Mouse (Mus musculus): ENCODE measurements around the gene Ptar1.
"Not testable (repeated sequence)": the region's sequence is repeated elsewhere in the genome, so short reads cannot be mapped to it uniquely, and the experiment has no call there.

Gene Ptar1

GRCm38 (mm10) chr19:23687296-23688021 is at the start of gene Ptar1:
Gene Ptar1 (plus strand): TSS chr19:23687429.
- DNase-seq (ENCODE audit: inconsistent ontology term): peak; percentile 92

- no peak for DNase-seq (ENCODE audit: inconsistent ontology term)
Measured at GRCm38 (mm10) chr19:23643819-23644218, 43.4 kb upstream of the Ptar1 start.

GRCm38 (mm10) chr19:23645347-23645746 is 41.9 kb upstream of the Ptar1 start:
- no peak for DNase-seq (ENCODE audit: inconsistent ontology term)

- DNase-seq (ENCODE audit: inconsistent ontology term): no peak
Measured at GRCm38 (mm10) chr19:23647308-23647707, 39.9 kb upstream of the Ptar1 start.

GRCm38 (mm10) chr19:23652644-23653043 is 34.6 kb upstream of the Ptar1 start, which contains the start of gene 1700028P14Rik:
Gene 1700028P14Rik (minus strand): TSS chr19:23652812.
- DNase-seq (ENCODE audit: inconsistent ontology term): peak; percentile 82

- DNase-seq (ENCODE audit: inconsistent ontology term): no peak
Measured at GRCm38 (mm10) chr19:23653154-23653553, 34.1 kb upstream of the Ptar1 start.

- DNase-seq (ENCODE audit: inconsistent ontology term): no peak
Measured at GRCm38 (mm10) chr19:23657261-23657932, 29.8 kb upstream of the Ptar1 start.

- no peak for DNase-seq (ENCODE audit: inconsistent ontology term)
Measured at GRCm38 (mm10) chr19:23658350-23658749, 28.9 kb upstream of the Ptar1 start.

GRCm38 (mm10) chr19:23664083-23664482 is 23.1 kb upstream of the Ptar1 start:
- no peak for DNase-seq (ENCODE audit: inconsistent ontology term)

GRCm38 (mm10) chr19:23668142-23668655 is 19.0 kb upstream of the Ptar1 start:
- no peak for DNase-seq (ENCODE audit: inconsistent ontology term)

GRCm38 (mm10) chr19:23673021-23673420 is 14.2 kb upstream of the Ptar1 start:
- DNase-seq (ENCODE audit: inconsistent ontology term): peak; percentile 4

- not testable (repeated sequence) for DNase-seq (ENCODE audit: inconsistent ontology term)
Measured at GRCm38 (mm10) chr19:23675656-23676055, 11.6 kb upstream of the Ptar1 start.

GRCm38 (mm10) chr19:23686962-23687295 is 300 bp upstream of the Ptar1 start:
- DNase-seq (ENCODE audit: inconsistent ontology term): no peak

GRCm38 (mm10) chr19:23688421-23688946 is 1.3 kb downstream of the Ptar1 start:
- DNase-seq (ENCODE audit: inconsistent ontology term): peak; percentile 71

- peak; percentile 84 for DNase-seq (ENCODE audit: inconsistent ontology term)
Measured at GRCm38 (mm10) chr19:23694344-23694743, 7.1 kb downstream of the Ptar1 start.

- DNase-seq (ENCODE audit: inconsistent ontology term): peak; percentile 47
Measured at GRCm38 (mm10) chr19:23697861-23698260, 10.6 kb downstream of the Ptar1 start.

- DNase-seq (ENCODE audit: inconsistent ontology term): peak; percentile 20
Measured at GRCm38 (mm10) chr19:23698366-23698765, 11.1 kb downstream of the Ptar1 start.

GRCm38 (mm10) chr19:23699131-23699530 is 11.9 kb downstream of the Ptar1 start:
- no peak for DNase-seq (ENCODE audit: inconsistent ontology term)

GRCm38 (mm10) chr19:23702896-23703295 is 15.7 kb downstream of the Ptar1 start:
- DNase-seq (ENCODE audit: inconsistent ontology term): no peak

- DNase-seq (ENCODE audit: inconsistent ontology term): no peak
Measured at GRCm38 (mm10) chr19:23705383-23705782, 18.2 kb downstream of the Ptar1 start.

- DNase-seq (ENCODE audit: inconsistent ontology term): no peak
Measured at GRCm38 (mm10) chr19:23746506-23746905, 59.3 kb downstream of the Ptar1 start.

- peak; percentile 3 for DNase-seq (ENCODE audit: inconsistent ontology term)
Measured at GRCm38 (mm10) chr19:23757011-23757410, 69.8 kb downstream of the Ptar1 start.

Measured in Muller cell, postnatal 12 days (primary cell).